Mouse (Mus musculus): Measurements from ENCODE around the gene Gm853. TPM values are rescaled to one million over a fixed set of nuclear protein-coding genes. Genes with fewer than 3 reads are reported as not detected.
A peak's percentile ranks its signal among the peaks of the same experiment; 100 is the strongest.

Gene Gm853
- polyA plus RNA-seq, 1 experiment from 2014 or later, result not detected

DNA sequence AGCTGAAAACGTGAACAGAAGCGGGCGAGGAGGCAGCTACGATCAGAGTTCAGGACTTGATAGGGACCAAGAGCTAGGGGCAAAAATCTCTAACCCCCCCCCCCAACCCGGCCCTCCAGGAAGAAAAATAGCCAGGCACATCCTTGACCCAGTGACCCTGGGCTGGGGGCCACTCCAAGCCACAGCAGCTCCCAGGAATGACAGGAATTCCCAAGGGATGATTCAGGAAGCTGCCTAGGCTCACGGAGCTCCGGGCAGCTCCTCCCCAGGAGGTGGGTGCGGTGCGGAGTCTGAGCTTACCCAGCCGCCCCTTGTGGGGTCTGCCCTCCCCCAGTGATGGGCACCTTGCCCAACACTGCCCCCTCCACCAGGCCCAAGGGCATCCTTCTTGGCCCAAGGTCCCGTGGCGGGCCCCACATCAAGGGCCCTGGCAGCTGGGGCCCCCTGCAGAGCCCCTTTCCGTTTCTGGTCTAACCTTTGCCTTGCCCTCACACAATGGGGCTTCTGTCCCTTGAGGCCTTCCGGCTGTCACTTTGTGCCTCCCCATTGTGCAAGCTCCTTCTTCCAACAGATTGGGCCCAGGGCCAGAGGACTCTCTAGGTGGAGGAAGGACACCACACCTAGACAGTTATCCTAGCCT, 47.0 kb downstream of the Gm853 start, which contains the start of gene Tinagl1:
Tinagl1 (minus strand) TSS at position 51 of the 640 bp plus-strand sequence.
- H3K9me3 ChIP-seq (ENCODE audit: control insufficient read depth, low read length), result no peaks in the 10 kb centered on the region
- DNase-seq (no peak), ATAC-seq (ENCODE audit: low FRiP score, low TSS enrichment) (no peak)
- WGBS, result 4% methylated on average over 14 of the region's 14 CpGs
- peaks cover 14% of the 10 kb centered on the region for H3K27me3 ChIP-seq (ENCODE audit: control insufficient read depth, insufficient read depth, low read length)
- H3K9ac ChIP-seq (replicated peaks; ENCODE audit: low read length), result no peak within 1 kb of the TSS
- H3K4me1 ChIP-seq (ENCODE audit: control insufficient read depth, insufficient read depth, low read length), result 0 out of 2 replicates have a peak, but pooled peaks cover 7% of the 10 kb centered on the region
- H3K4me3 ChIP-seq (replicated peaks; ENCODE audit: low read depth, low read length), result no peak within 1 kb of the TSS
- H3K36me3 ChIP-seq (ENCODE audit: control insufficient read depth, insufficient read depth, low read length), result no peaks in the 10 kb centered on the region
- H3K27ac ChIP-seq (replicated peaks; ENCODE audit: low read depth, low read length), result no peak within 1 kb of the TSS
- H3K4me2 ChIP-seq (ENCODE audit: low read length), result peak within 1 kb of the TSS; percentile 33

DNA sequence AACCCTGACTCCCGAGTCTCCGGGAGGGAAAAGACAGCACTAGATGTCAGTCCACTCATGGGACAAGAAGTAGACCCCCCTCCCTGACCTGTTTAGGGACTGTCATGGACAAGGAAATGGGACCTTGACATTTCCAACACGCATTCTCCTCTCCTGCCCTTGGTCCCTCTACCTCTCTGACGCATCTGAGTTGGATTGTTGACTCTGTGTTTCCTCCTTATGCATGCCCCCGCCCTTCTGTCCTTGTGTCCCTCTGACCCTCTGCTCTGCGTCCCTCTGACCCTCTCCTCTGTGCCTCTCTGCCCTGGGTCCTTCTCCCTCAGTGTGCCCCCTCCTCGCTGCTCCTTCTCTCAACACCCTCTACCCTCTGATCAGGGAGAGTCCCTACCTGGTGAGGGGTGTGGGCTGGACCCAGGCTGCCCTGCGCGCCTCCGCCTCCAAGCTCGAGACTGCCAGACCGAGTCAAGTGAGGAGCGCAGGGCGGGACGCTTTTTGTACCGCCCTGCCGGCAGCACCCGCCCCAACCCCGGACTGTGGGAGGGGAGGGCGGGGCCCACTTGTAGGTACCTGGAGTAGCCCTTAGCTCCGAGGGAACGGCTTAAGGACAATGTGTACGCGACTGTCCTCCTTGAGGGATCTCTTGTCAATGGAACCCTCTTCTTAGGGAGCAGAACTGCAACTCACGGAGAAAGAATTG, 47.7 kb downstream of the Gm853 start:
- Histone ChIP-seq H3K36me3 (ENCODE audit: control insufficient read depth, insufficient read depth, low read length) (no peaks in the 10 kb centered on the region), H3K4me1 (ENCODE audit: control insufficient read depth, insufficient read depth, low read length) (0 out of 2 replicates have a peak, but pooled peaks cover 7% of the 10 kb centered on the region), H3K9me3 (ENCODE audit: control insufficient read depth, low read length) (no peaks in the 10 kb centered on the region), H3K27me3 (ENCODE audit: control insufficient read depth, insufficient read depth, low read length) (peaks cover 14% of the 10 kb centered on the region), H3K9ac (replicated peaks; ENCODE audit: low read length) (no peak overlapping the region), H3K27ac (replicated peaks; ENCODE audit: low read depth, low read length) (no peak overlapping the region), H3K4me2 (ENCODE audit: low read length) (peak overlapping the region; percentile 33), H3K4me3 (replicated peaks; ENCODE audit: low read depth, low read length) (no peak overlapping the region)
- no peak for ATAC-seq (ENCODE audit: low FRiP score, low TSS enrichment)
- 4% methylated on average over 25 of the region's 25 CpGs for WGBS
- DNase-seq, result no peak

DNA sequence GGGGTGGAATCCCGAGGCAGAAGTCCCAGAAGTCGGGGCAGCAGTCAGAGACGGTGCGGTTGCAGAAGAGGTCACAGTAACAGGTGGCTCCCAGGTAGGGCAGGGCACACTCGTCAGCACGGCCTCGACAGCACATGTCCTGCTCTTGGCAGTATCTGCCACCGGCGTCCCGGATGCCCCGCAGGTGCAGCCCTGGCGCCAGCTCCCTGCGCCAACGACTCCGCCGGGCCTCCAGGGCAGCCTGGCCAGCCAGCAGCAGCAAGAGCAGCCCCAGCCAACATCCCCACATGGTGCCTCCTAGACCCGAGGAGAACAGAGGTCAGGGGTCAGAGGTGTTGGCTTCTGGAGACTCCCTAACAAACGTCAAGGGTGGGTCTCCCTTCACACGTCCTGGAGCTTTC, 48.3 kb downstream of the Gm853 start:
- DNase-seq (no peak), ATAC-seq (ENCODE audit: low FRiP score, low TSS enrichment) (no peak)
- Histone ChIP-seq H3K4me3 (replicated peaks; ENCODE audit: low read depth, low read length) (no peak overlapping the region), H3K27ac (replicated peaks; ENCODE audit: low read depth, low read length) (no peak overlapping the region), H3K4me2 (ENCODE audit: low read length) (no peak overlapping the region), H3K9ac (replicated peaks; ENCODE audit: low read length) (no peak overlapping the region), H3K9me3 (ENCODE audit: control insufficient read depth, low read length) (no peaks in the 10 kb centered on the region), H3K36me3 (ENCODE audit: control insufficient read depth, insufficient read depth, low read length) (no peaks in the 10 kb centered on the region), H3K27me3 (ENCODE audit: control insufficient read depth, insufficient read depth, low read length) (peaks cover 14% of the 10 kb centered on the region), H3K4me1 (ENCODE audit: control insufficient read depth, insufficient read depth, low read length) (0 out of 2 replicates have a peak, but pooled peaks cover 7% of the 10 kb centered on the region)
- WGBS, result 40% methylated on average over 19 of the region's 19 CpGs

DNA sequence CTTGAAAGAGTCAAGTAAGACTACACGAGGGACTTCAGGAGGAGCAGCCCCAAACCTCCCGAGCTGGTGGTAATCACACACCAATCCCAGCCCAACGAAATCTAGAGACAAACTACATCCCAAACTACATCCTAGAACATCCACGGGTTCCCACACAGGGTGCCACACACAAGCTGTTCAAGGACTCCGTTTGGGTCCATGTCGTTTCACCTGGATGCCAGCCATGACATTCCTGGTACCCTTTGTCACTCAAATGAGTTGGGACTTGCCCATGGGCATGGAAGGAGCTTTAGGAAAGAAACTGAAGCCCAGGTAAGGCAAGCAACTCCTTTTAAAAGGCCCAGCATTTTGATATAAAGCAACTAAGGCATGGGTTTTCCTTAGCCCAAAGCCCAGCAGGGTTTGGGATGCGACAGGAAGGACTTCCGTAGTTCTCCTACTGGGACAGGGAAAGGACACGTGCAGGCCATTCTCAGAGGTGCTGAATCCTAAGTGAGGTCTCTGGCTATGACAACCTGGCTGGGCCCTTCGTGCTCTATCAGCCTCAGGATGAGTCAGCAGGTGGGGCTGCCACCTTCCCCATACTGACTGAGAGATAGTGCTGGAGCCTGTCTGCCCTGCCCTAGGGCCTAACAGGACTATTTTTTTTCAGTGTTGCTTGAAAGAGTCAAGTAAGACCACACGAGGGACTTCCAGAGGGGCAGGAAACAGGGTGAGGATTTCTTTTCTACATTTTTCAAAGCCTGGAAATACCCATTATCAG, 49.0 kb downstream of the Gm853 start:
- no peaks in the 10 kb centered on the region for H3K9me3 ChIP-seq (ENCODE audit: control insufficient read depth, low read length)
- no peak for ATAC-seq (ENCODE audit: low FRiP score, low TSS enrichment)
- H3K4me1 ChIP-seq (ENCODE audit: control insufficient read depth, insufficient read depth, low read length), result peaks cover 9% of the 10 kb centered on the region; the same call in 1 of the 2 replicates
- no peak overlapping the region for H3K4me2 ChIP-seq (ENCODE audit: low read length)
- H3K27ac ChIP-seq (replicated peaks; ENCODE audit: low read depth, low read length), result no peak overlapping the region
- no peak overlapping the region for H3K4me3 ChIP-seq (replicated peaks; ENCODE audit: low read depth, low read length)
- WGBS, result 70% methylated on average over 11 of the region's 11 CpGs
- no peaks in the 10 kb centered on the region for H3K36me3 ChIP-seq (ENCODE audit: control insufficient read depth, insufficient read depth, low read length)
- peaks cover 14% of the 10 kb centered on the region for H3K27me3 ChIP-seq (ENCODE audit: control insufficient read depth, insufficient read depth, low read length)
- no peak for DNase-seq
- H3K9ac ChIP-seq (replicated peaks; ENCODE audit: low read length), result no peak overlapping the region

DNA sequence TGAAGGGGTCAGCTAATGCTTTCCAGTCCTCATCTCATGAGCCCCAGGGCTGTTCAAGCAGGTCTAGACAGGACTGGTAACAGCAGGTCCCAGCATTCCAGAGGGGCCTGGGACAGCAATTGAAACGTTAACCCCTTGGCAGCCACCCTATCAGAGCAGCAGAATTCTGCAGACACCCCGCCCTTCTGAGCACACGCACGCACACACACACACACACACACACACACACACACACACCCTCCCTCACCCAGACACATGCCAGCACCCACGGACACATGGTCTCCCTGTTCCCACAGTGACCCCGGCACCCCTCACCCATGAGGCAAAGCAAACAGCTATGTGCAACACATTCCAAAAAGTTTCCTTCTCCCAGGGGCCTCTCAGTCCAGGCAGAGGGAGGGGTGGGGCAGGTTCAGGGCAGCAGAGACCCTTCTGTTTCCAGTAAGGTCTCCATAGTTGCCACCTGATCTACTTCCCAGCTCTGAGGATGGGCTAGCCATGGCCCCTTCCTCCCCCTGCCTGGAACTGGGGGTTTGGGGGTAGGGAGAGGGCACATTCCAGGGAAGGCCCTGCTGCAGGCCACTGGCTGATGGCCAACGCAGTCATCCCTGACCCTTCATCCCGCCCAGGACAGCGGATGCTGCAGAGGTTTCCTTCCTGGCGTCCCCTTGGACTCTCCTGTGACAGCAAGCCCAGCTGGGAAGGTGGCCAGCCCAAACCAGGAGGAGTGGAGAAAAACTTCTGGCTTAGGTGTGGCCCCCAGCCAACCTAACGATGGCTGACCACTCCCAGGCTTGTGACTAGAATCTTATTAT, 50.0 kb downstream of the Gm853 start:
- H3K36me3 ChIP-seq (ENCODE audit: control insufficient read depth, insufficient read depth, low read length), result no peaks in the 10 kb centered on the region
- no peak for ATAC-seq (ENCODE audit: low FRiP score, low TSS enrichment)
- peaks cover 14% of the 10 kb centered on the region for H3K27me3 ChIP-seq (ENCODE audit: control insufficient read depth, insufficient read depth, low read length)
- no peak overlapping the region for H3K4me3 ChIP-seq (replicated peaks; ENCODE audit: low read depth, low read length)
- no peak overlapping the region for H3K9ac ChIP-seq (replicated peaks; ENCODE audit: low read length)
- H3K4me1 ChIP-seq (ENCODE audit: control insufficient read depth, insufficient read depth, low read length), result peaks cover 17% of the 10 kb centered on the region; the same call in 1 of the 2 replicates
- H3K9me3 ChIP-seq (ENCODE audit: control insufficient read depth, low read length), result no peaks in the 10 kb centered on the region
- H3K4me2 ChIP-seq (ENCODE audit: low read length), result no peak overlapping the region
- H3K27ac ChIP-seq (replicated peaks; ENCODE audit: low read depth, low read length), result no peak overlapping the region
- WGBS, result 75% methylated on average over 11 of the region's 11 CpGs
- no peak for DNase-seq

DNA sequence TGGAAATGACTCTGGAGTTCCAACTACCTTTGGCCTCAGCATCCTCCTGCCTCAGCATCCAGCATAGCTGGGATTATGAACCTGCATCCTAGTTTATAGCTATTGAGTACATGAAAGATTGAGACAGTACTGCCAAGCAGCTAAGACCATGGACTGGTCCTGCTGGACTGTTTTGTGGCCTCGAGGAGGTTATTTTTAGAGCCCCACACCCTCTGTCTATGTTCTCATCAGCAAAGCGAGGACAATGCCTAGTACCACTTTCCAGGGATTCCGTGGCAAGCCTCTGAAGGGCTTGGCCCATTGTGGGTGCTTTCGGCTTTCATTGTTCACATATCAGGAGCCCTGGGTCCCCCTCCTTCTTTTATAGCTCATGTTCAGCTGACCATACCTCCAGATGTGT, 51.8 kb downstream of the Gm853 start:
- 95% methylated on average over 4 of the region's 4 CpGs for WGBS
- ATAC-seq (ENCODE audit: low FRiP score, low TSS enrichment) (no peak), DNase-seq (no peak)
- H3K9me3 ChIP-seq (ENCODE audit: control insufficient read depth, low read length), result no peaks in the 10 kb centered on the region
- H3K4me1 ChIP-seq (ENCODE audit: control insufficient read depth, insufficient read depth, low read length), result peaks cover 16% of the 10 kb centered on the region; the same call in 1 of the 2 replicates
- H3K9ac ChIP-seq (replicated peaks; ENCODE audit: low read length), result no peak overlapping the region
- H3K27ac ChIP-seq (replicated peaks; ENCODE audit: low read depth, low read length), result no peak overlapping the region
- peaks cover 19% of the 10 kb centered on the region for H3K27me3 ChIP-seq (ENCODE audit: control insufficient read depth, insufficient read depth, low read length)
- no peaks in the 10 kb centered on the region for H3K36me3 ChIP-seq (ENCODE audit: control insufficient read depth, insufficient read depth, low read length)
- H3K4me3 ChIP-seq (replicated peaks; ENCODE audit: low read depth, low read length), result no peak overlapping the region
- no peak overlapping the region for H3K4me2 ChIP-seq (ENCODE audit: low read length)

DNA sequence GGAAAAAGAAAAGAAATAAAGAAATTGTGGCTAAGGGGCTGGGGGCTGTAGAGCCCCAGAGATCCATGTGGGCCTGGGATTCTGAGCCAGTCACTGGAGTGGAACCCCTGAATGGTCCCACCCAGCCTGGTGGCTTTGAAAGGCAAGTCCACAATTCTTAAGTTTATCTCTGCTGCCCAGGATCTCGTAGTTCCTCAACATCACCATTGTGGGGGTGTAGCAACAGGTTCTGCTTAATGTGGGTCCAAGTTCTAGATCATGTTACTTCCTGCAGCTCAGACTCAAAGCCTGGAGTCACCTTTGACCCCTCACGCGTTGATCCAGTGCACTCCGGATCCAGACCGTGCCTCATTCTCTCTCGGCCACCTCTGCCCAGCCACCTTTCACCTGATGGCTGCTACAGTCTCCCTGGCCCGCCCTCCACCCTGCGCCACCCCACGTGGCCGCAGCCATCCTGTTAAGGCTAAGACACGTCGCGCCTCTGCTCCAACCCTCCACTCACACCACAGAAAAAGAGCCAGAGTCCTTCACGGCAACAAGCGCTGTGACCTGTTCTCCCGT, 52.7 kb downstream of the Gm853 start:
- WGBS, result 85% methylated on average over 16 of the region's 16 CpGs
- H3K9me3 ChIP-seq (ENCODE audit: control insufficient read depth, low read length), result no peaks in the 10 kb centered on the region
- no peak overlapping the region for H3K4me2 ChIP-seq (ENCODE audit: low read length)
- no peak overlapping the region for H3K27ac ChIP-seq (replicated peaks; ENCODE audit: low read depth, low read length)
- no peak overlapping the region for H3K9ac ChIP-seq (replicated peaks; ENCODE audit: low read length)
- H3K4me3 ChIP-seq (replicated peaks; ENCODE audit: low read depth, low read length), result no peak overlapping the region
- DNase-seq (no peak), ATAC-seq (ENCODE audit: low FRiP score, low TSS enrichment) (no peak)
- peaks cover 10% of the 10 kb centered on the region; the same call in 1 of the 2 replicates for H3K4me1 ChIP-seq (ENCODE audit: control insufficient read depth, insufficient read depth, low read length)
- no peaks in the 10 kb centered on the region for H3K36me3 ChIP-seq (ENCODE audit: control insufficient read depth, insufficient read depth, low read length)
- peaks cover 15% of the 10 kb centered on the region for H3K27me3 ChIP-seq (ENCODE audit: control insufficient read depth, insufficient read depth, low read length)

Measured in midbrain, embryonic 14.5 days (tissue).